Comparison of ENCODE assay signal across 8 mouse cellular contexts in the genomic region with DNA sequence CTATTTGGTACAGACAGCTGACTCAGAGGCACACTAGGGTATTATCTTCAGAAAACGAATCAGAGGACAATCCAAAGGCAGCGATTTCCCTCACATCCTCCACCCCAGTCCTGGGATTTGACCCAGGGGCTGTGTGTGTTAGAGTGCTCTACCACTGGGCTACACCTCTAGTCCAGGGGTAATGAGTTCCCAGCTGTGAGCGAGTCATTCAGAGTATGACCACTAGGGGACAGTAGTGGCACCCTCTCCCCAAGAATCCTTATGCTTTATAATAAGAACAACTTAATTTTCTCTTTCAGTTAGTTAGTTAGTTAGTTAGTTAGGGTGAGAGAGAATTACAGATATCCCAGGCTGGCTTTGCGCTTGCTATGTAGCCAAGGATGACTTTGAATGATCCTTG. TPM values are rescaled to one million over a fixed set of nuclear protein-coding genes. Genes with fewer than 3 reads are reported as not detected.
DNase-seq lines count a peak whose midpoint lies in the region; ATAC-seq and TF ChIP-seq lines count a peak whose summit lies in the region.

No protein-coding gene starts in this region.

- H3K27ac ChIP-seq in heart, adult 2 months = no peak overlapping the region

- H3K36me3 ChIP-seq in heart, adult 2 months (ENCODE audit: control insufficient read depth, insufficient read depth, low read length) = no peaks in the 10 kb centered on the region

- H3K4me3 ChIP-seq in heart, adult 2 months = no peak overlapping the region

- H3K79me2 ChIP-seq in heart, adult 2 months (replicated peaks; ENCODE audit: control insufficient read depth, insufficient read depth, low read length) = no peaks in the 10 kb centered on the region

- H3K9ac ChIP-seq in heart, adult 2 months (ENCODE audit: low read depth, low read length) = no peak overlapping the region

- ATAC-seq in frontal cortex, adult (ENCODE audit: low TSS enrichment) = no peak

- H3K27me3 ChIP-seq in heart, adult 2 months (ENCODE audit: control insufficient read depth, insufficient read depth, low read length) = no peaks in the 10 kb centered on the region

- peak; percentile 43 to 64 for DNase-seq in heart, adult 2 months
- DNase-seq in heart, adult 8-10 months (ENCODE audit: low spot score) = no peak
- peak; percentile 56 to 67 for DNase-seq in CD8-positive naive resting alpha-beta T cell, adult 2 months (ENCODE audit: low read depth in 2 of 2, low spot score in 2 of 2)
- DNase-seq in adrenal gland, postnatal 14 days = peak; percentile 60
- DNase-seq in kidney, postnatal 10 days = peak; percentile 48
- peak; percentile 52 to 69 for DNase-seq in natural killer cell, adult 2 months (ENCODE audit: low spot score in 2 of 2)
- DNase-seq in right cerebral cortex, adult 18-20 months = no peak

- WGBS in heart, adult 2 months = 63% methylated on average over 4 of the region's 4 CpGs

- no peak for TF ChIP-seq POLR2A in heart, adult 2 months (IDR thresholded peaks at IDR 0.05; ENCODE audit: insufficient read depth, low read depth, low read length)

- TF ChIP-seq CTCF in heart, adult 2 months (IDR thresholded peaks at IDR 0.05) = peak; percentile 100

- intact Hi-C loops in heart, adult 2 months (cut with DNase I) = no loop called here

- no peaks in the 10 kb centered on the region for H3K4me1 ChIP-seq in heart, adult 2 months (ENCODE audit: control insufficient read depth, insufficient read depth, low read length)

- TF ChIP-seq EP300 in heart, adult 2 months (IDR thresholded peaks at IDR 0.05; ENCODE audit: insufficient read depth, low read depth, low read length) = no peak

RNA-seq across cellular contexts. Expression of gene Foxj2, which starts 14.7 kb away (rescaled TPM):
- total RNA-seq in heart, adult 2 months (2021) = 10 to 100 TPM; 35.2 to 36.3 TPM
- polyA plus RNA-seq in heart, adult 2 months (2012; rRNA removed) = 19.8 and 20.7 TPM in 2 replicates
- total RNA-seq in heart, adult 8-10 months (2022) = 10 to 100 TPM; 26.3 to 31.5 (median 29.1) TPM
- total RNA-seq in adrenal gland, postnatal 14 days (2021) = 21.0 and 21.3 TPM in 2 replicates

RNA-seq across cellular contexts. Expression of gene C3ar1, which starts 21.6 kb away (rescaled TPM):
- 1 to 10 TPM; 1.9 to 2.5 TPM for total RNA-seq in heart, adult 2 months (2021)
- polyA plus RNA-seq in heart, adult 2 months (2012; rRNA removed) = 3.7 and 5.6 TPM in 2 replicates
- total RNA-seq in heart, adult 8-10 months (2022) = 1 to 10 TPM; 2.0 to 3.5 (median 2.5) TPM
- total RNA-seq in adrenal gland, postnatal 14 days (2021) = 1.4 and 2.1 TPM in 2 replicates

RNA-seq across cellular contexts. Expression of gene Slc2a3, which starts 32.9 kb away (rescaled TPM):
- total RNA-seq in heart, adult 2 months (2021) = 1 to 10 TPM; 1.6 to 4.7 TPM
- 3.0 and 3.3 TPM in 2 replicates for polyA plus RNA-seq in heart, adult 2 months (2012; rRNA removed)
- total RNA-seq in heart, adult 8-10 months (2022) = 1 to 10 TPM; 2.3 to 2.9 (median 2.4) TPM
- total RNA-seq in adrenal gland, postnatal 14 days (2021) = 8.5 and 14.9 TPM in 2 replicates

RNA-seq across cellular contexts. Expression of gene Necap1, which starts 39.9 kb away (rescaled TPM):
- total RNA-seq in heart, adult 2 months (2021) = 10 to 100 TPM; 20.7 to 22.6 TPM
- polyA plus RNA-seq in heart, adult 2 months (2012; rRNA removed) = 16.2 and 25.2 TPM in 2 replicates
- 10 to 100 TPM; 17.1 to 22.1 (median 20.1) TPM for total RNA-seq in heart, adult 8-10 months (2022)
- 47.1 and 47.2 TPM in 2 replicates for total RNA-seq in adrenal gland, postnatal 14 days (2021)

Comparison
In these comparisons a context has a peak if more than half of its experiments do, and no peak if none do; other contexts are left out.
1. DNase-seq: peak in heart, adult 2 months (2 of 2), CD8-positive naive resting alpha-beta T cell, adult 2 months (2 of 2), adrenal gland, postnatal 14 days (single experiment), kidney, postnatal 10 days (single experiment) and natural killer cell, adult 2 months (2 of 2); none in heart, adult 8-10 months (single experiment) and right cerebral cortex, adult 18-20 months (single experiment).